Mouse (Mus musculus) forebrain, embryonic 13.5 days (tissue): Measurements from ENCODE around the gene Rpl5. TPM values are rescaled to one million over a fixed set of nuclear protein-coding genes. Genes with fewer than 3 reads are reported as not detected.
A peak's percentile ranks its signal among the peaks of the same experiment; 100 is the strongest.

Experiments
- ATAC-seq: fragments of 200-750 bp; cut with Nextera tagmentation; 2 replicates; pipeline ENCODE4 v1.8.0; 2017
- H3K27ac ChIP-seq: fragments of 300-500 bp; sonication (generic); 2 replicates; pipeline ENCODE4 v1.5.1; 2015; ENCODE audit warnings: inconsistent platforms, mild to moderate bottlenecking, moderate library complexity
- H3K27me3 ChIP-seq: fragments of 300-500 bp; sonication (generic); 2 replicates; pipeline ENCODE4 v1.6.1; 2015; ENCODE audit warnings: mild to moderate bottlenecking, inconsistent platforms
- H3K36me3 ChIP-seq: fragments of 300-500 bp; sonication (generic); 2 replicates; pipeline ENCODE4 v1.6.1; 2015; ENCODE audit warnings: mild to moderate bottlenecking, inconsistent platforms; ENCODE audit not compliant: poor library complexity, severe bottlenecking
- H3K4me1 ChIP-seq: fragments of 300-500 bp; sonication (generic); 2 replicates; pipeline ENCODE4 v1.6.1; 2015; ENCODE audit warnings: inconsistent platforms
- H3K4me2 ChIP-seq: fragments of 300-500 bp; sonication (generic); 2 replicates; pipeline ENCODE4 v1.6.1; 2015; ENCODE audit warnings: inconsistent platforms, mild to moderate bottlenecking, moderate library complexity
- H3K4me3 ChIP-seq: fragments of 300-500 bp; sonication (generic); 2 replicates; pipeline ENCODE4 v1.5.1; 2015; ENCODE audit warnings: mild to moderate bottlenecking, inconsistent platforms
- H3K9ac ChIP-seq: fragments of 300-500 bp; sonication (generic); 2 replicates; pipeline ENCODE4 v1.6.1; 2015; ENCODE audit warnings: mild to moderate bottlenecking, inconsistent platforms
- H3K9me3 ChIP-seq: fragments of 300-500 bp; sonication (generic); replicated peaks from 2 replicates; pipeline ENCODE4 v1.6.1; 2016; ENCODE audit warnings: inconsistent platforms
- WGBS: fragments of 180-500 bp; shearing (Covaris S2); methylation state at CpG from one replicate; pipeline ENCODE4 v1.1.7; 2015; 5-methylcytosine and 5-hydroxymethylcytosine counted together
- polyA plus RNA-seq: library from polyadenylated mRNA; unstranded; fragments of >200 nt; fragmentation: Nextera tagmentation; extraction: Ambion mirVana; gene quantifications from 2 replicates; pipeline ENCODE4 v1.2.1, GENCODE M21; 2015

Gene Rpl5
- polyA plus RNA-seq: 76.0 and 78.1 TPM in 2 replicates

GRCm38 (mm10) chr5:107900206-107901013 lies at the start of gene Rpl5:
Gene Rpl5, plus strand, starts transcription at chr5:107900502.
- Histone ChIP-seq H3K4me2 (peak within 1 kb of the TSS; percentile 80), H3K27ac (peak within 1 kb of the TSS; percentile 87), H3K9me3 (no peaks in the 10 kb centered on the region), H3K9ac (peak within 1 kb of the TSS; percentile 98), H3K4me3 (peak within 1 kb of the TSS; percentile 98), H3K4me1 (peaks cover 17% of the 10 kb centered on the region), H3K27me3 (no peaks in the 10 kb centered on the region; the same call in 1 of the 2 replicates), H3K36me3 (peaks cover 32% of the 10 kb centered on the region)
- peak; percentile 98 for ATAC-seq
- WGBS: 4% methylated on average over 64 of the region's 66 CpGs

- 16% methylated on average over 6 of the region's 6 CpGs for WGBS
- no peak for ATAC-seq
These were observed 46.5 kb upstream of the Rpl5 start for GRCm38 (mm10) chr5:107853807-107854206.

GRCm38 (mm10) chr5:107854556-107854955 lies 45.7 kb upstream of the Rpl5 start:
- no peak overlapping the region for H3K27ac ChIP-seq
- H3K4me3 ChIP-seq: no peak overlapping the region
- H3K27me3 ChIP-seq: no peaks in the 10 kb centered on the region
- H3K9ac ChIP-seq: no peak overlapping the region
- peaks cover 14% of the 10 kb centered on the region for H3K4me1 ChIP-seq
- H3K4me2 ChIP-seq: no peak overlapping the region
- 73% methylated on average over 3 of the region's 3 CpGs for WGBS
- no peaks in the 10 kb centered on the region for H3K36me3 ChIP-seq
- ATAC-seq: no peak
- no peaks in the 10 kb centered on the region for H3K9me3 ChIP-seq

More at GRCm38 (mm10) chr5:107853807-107854206, 46.5 kb upstream of the Rpl5 start:
- Histone ChIP-seq H3K9ac (no peak overlapping the region), H3K4me3 (no peak overlapping the region), H3K9me3 (no peaks in the 10 kb centered on the region), H3K36me3 (no peaks in the 10 kb centered on the region), H3K4me2 (no peak overlapping the region), H3K4me1 (peaks cover 14% of the 10 kb centered on the region), H3K27me3 (no peaks in the 10 kb centered on the region), H3K27ac (no peak overlapping the region)

GRCm38 (mm10) chr5:107855546-107855945 lies 44.8 kb upstream of the Rpl5 start:
- no peak for ATAC-seq
- no peak overlapping the region for H3K4me2 ChIP-seq
- 99% methylated on average over 2 of the region's 2 CpGs for whole genome bisulfite sequencing
- peaks cover 14% of the 10 kb centered on the region for H3K4me1 ChIP-seq
- no peaks in the 10 kb centered on the region for H3K36me3 ChIP-seq
- H3K9ac ChIP-seq: no peak overlapping the region
- H3K9me3 ChIP-seq: no peaks in the 10 kb centered on the region
- no peak overlapping the region for H3K27ac ChIP-seq
- H3K4me3 ChIP-seq: no peak overlapping the region
- no peaks in the 10 kb centered on the region for H3K27me3 ChIP-seq

- H3K4me2 ChIP-seq: no peak overlapping the region
- no peaks in the 10 kb centered on the region for H3K27me3 ChIP-seq
- H3K4me1 ChIP-seq: peaks cover 10% of the 10 kb centered on the region
- H3K4me3 ChIP-seq: no peak overlapping the region
- H3K36me3 ChIP-seq: no peaks in the 10 kb centered on the region
- no peak for ATAC-seq
- 47% methylated on average over 2 of the region's 2 CpGs for WGBS
- H3K9me3 ChIP-seq: no peaks in the 10 kb centered on the region
- no peak overlapping the region for H3K9ac ChIP-seq
- no peak overlapping the region for H3K27ac ChIP-seq
These were observed 41.3 kb upstream of the Rpl5 start for GRCm38 (mm10) chr5:107858963-107859362.

GRCm38 (mm10) chr5:107863971-107864370 lies 36.3 kb upstream of the Rpl5 start:
- Histone ChIP-seq H3K9me3 (no peaks in the 10 kb centered on the region), H3K9ac (no peak overlapping the region), H3K27ac (no peak overlapping the region), H3K4me3 (no peak overlapping the region), H3K36me3 (no peaks in the 10 kb centered on the region), H3K4me2 (no peak overlapping the region), H3K27me3 (no peaks in the 10 kb centered on the region), H3K4me1 (no peaks in the 10 kb centered on the region)
- ATAC-seq: no peak
- WGBS: 92% methylated on average over 3 of the region's 3 CpGs

- no peak overlapping the region for H3K9ac ChIP-seq
- no peak overlapping the region for H3K27ac ChIP-seq
- H3K4me3 ChIP-seq: no peak overlapping the region
- no peak overlapping the region for H3K4me2 ChIP-seq
- H3K27me3 ChIP-seq: peaks cover 5% of the 10 kb centered on the region; the same call in 1 of the 2 replicates
- H3K9me3 ChIP-seq: no peaks in the 10 kb centered on the region
- no peak for ATAC-seq
- 79% methylated on average over 2 of the region's 2 CpGs for WGBS
- no peaks in the 10 kb centered on the region for H3K4me1 ChIP-seq
- no peaks in the 10 kb centered on the region for H3K36me3 ChIP-seq
These were observed 33.9 kb upstream of the Rpl5 start for GRCm38 (mm10) chr5:107866127-107867126.

- peak overlapping the region; percentile 94 for H3K27ac ChIP-seq
- ATAC-seq: peak; percentile 73
- H3K4me1 ChIP-seq: no peaks in the 10 kb centered on the region
- H3K4me3 ChIP-seq: peak overlapping the region; percentile 84
- peak overlapping the region; percentile 75 for H3K4me2 ChIP-seq
- WGBS: under 1% methylated on average over 64 of the region's 82 CpGs
- H3K36me3 ChIP-seq: no peaks in the 10 kb centered on the region
- H3K9ac ChIP-seq: peak overlapping the region; percentile 91
- peaks cover 5% of the 10 kb centered on the region; the same call in 1 of the 2 replicates for H3K27me3 ChIP-seq
- no peaks in the 10 kb centered on the region for H3K9me3 ChIP-seq
These were observed 32.1 kb upstream of the Rpl5 start for GRCm38 (mm10) chr5:107867970-107868904.

GRCm38 (mm10) chr5:107868905-107869424 lies 31.3 kb upstream of the Rpl5 start:
- ATAC-seq: peak; percentile 98
- 0% methylated on average over 58 of the region's 58 CpGs for WGBS

GRCm38 (mm10) chr5:107869701-107870100 lies 30.6 kb upstream of the Rpl5 start:
- no peak for ATAC-seq
- no peaks in the 10 kb centered on the region for H3K36me3 ChIP-seq
- H3K9ac ChIP-seq: no peak overlapping the region
- H3K9me3 ChIP-seq: no peaks in the 10 kb centered on the region
- H3K27ac ChIP-seq: no peak overlapping the region
- no peak overlapping the region for H3K4me3 ChIP-seq
- H3K4me2 ChIP-seq: no peak overlapping the region
- WGBS: 67% methylated on average over 2 of the region's 2 CpGs
- H3K4me1 ChIP-seq: peaks cover 5% of the 10 kb centered on the region; the same call in 1 of the 2 replicates
- peaks cover 5% of the 10 kb centered on the region; the same call in 1 of the 2 replicates for H3K27me3 ChIP-seq

More at GRCm38 (mm10) chr5:107868905-107869424, 31.3 kb upstream of the Rpl5 start:
- Histone ChIP-seq H3K4me3 (peak overlapping the region; percentile 84), H3K4me1 (peaks cover 5% of the 10 kb centered on the region; the same call in 1 of the 2 replicates), H3K27ac (peak overlapping the region; percentile 94), H3K27me3 (peaks cover 5% of the 10 kb centered on the region; the same call in 1 of the 2 replicates), H3K9ac (peak overlapping the region; percentile 91), H3K9me3 (no peaks in the 10 kb centered on the region), H3K4me2 (peak overlapping the region; percentile 75), H3K36me3 (no peaks in the 10 kb centered on the region)

- Histone ChIP-seq H3K4me3 (no peak overlapping the region), H3K4me2 (no peak overlapping the region), H3K4me1 (peaks cover 5% of the 10 kb centered on the region; the same call in 1 of the 2 replicates), H3K9me3 (no peaks in the 10 kb centered on the region; the same call in 1 of the 2 replicates), H3K36me3 (no peaks in the 10 kb centered on the region), H3K9ac (no peak overlapping the region), H3K27ac (no peak overlapping the region), H3K27me3 (peaks cover 5% of the 10 kb centered on the region; the same call in 1 of the 2 replicates)
- WGBS: 81% methylated on average over 6 of the region's 6 CpGs
- no peak for ATAC-seq
These were observed 27.0 kb upstream of the Rpl5 start for GRCm38 (mm10) chr5:107873330-107873729.
